Mouse (Mus musculus) heart, adult 8-10 months (tissue): ENCODE data around the gene Cdc27. TPM values are rescaled to one million over a fixed set of nuclear protein-coding genes. Genes with fewer than 3 reads are reported as not detected.

Experiments used
- DNase-seq: peaks from one replicate; pipeline ENCODE4 v3.0.0; 2022; ENCODE audit warnings: low spot score
- total RNA-seq, 4 experiments: library from RNA; stranded (reverse); gene quantifications; 2 replicates each; pipeline ENCODE4 v1.2.4; 2022

Cdc27 gene
- total RNA-seq, 4 experiments from 2014 or later = 24.6 to 33.6 (median 30.5) TPM

DNA sequence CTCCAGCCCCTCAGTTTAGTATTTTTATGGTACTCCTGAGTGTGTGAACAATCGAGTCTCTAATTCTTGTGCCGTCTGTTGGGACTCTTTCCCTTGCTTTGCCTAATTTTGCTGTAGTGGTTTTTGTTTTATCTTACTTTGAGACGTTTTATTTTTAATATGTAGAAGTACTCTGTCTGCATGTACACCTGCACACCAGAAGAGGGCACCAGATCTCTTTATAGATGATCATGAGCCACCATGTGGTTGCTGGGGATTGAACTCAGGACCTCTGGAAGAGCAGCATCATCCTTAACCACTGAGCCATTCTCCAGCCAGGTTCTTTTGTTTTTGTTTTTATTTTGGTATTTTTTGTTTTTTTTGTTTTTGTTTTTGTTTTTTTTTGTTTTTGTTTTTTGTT, 62.1 kb downstream of the Cdc27 start:
- no peak for DNase-seq

- DNase-seq = no peak
Observed at GRCm38 (mm10) chr11:104481971-104482370, 68.4 kb downstream of the Cdc27 start.

- no peak for DNase-seq
Observed at GRCm38 (mm10) chr11:104479505-104479904, 70.9 kb downstream of the Cdc27 start.

DNA sequence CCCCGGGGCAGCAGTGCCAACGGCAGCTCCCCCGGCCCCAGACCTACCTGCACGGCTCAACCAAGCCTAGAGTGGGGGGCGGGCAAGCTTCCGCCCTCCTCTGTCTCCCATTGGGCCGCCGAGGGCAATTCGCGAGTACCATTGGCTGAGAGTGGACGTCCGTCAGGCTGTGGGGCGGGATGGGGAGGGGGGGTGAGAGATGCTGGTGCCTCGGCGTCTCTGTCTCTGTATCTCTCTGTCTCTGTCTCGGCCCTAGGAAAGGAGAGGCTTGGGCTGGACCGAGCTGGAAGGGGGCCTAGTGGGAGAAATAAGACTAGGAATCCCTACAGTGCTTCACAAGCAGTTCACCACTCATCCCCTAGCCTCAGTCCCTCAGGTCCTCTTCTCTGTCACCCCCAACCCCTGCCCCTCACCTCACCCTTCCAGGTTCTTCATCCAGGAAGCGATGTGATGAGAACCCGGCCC, 81.0 kb downstream of the Cdc27 start:
- DNase-seq = peak; percentile 94

GRCm38 (mm10) chr11:104468751-104469268, 81.6 kb downstream of the Cdc27 start, which contains the start of gene Kansl1:
Kansl1 (minus strand) TSS chr11:104468861.
- no peak for DNase-seq

DNA sequence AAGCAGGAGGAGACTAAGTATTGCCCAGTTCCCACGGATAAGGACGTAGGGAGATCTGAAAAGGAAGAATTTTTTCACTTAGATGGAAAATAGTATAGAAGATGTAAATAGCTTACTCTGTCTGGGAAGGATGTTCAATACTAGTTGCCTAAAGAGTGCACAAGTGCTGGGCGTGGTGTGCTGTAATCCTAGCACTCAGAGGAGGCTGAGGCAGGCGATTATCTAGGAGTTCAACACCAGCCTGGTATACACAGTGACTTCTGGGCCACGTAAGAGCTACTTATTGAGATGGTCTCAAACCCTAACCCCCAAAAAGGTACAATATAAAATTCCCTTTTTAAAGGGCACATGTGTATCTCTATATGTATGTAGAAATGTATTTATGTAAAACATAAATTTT, 82.7 kb downstream of the Cdc27 start:
- no peak for DNase-seq

GRCm38 (mm10) chr11:104461551-104461950, 88.9 kb downstream of the Cdc27 start:
- peak; percentile 82 for DNase-seq

DNA sequence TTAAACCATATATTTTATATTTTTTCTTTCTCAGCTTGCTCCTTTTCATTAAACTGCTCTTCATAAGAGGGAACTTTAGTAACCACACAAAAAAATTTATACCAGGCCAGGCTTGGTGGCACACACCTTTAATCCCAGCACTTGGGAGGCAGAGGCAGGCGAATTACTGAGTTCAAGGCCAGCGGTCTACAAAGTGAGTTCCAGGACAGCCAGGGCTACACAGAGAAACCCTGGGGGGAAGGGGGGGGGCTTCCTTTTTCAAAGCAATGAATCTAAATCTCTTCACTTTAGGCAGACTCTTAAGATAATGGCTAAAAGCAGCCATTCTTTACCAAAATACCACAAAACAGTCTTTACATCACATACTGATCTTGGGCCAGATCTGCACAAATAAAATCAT, 90.7 kb downstream of the Cdc27 start:
- no peak for DNase-seq

GRCm38 (mm10) chr11:104458507-104458906, 91.9 kb downstream of the Cdc27 start:
- DNase-seq = no peak

Other genes starting within 250 kb of the Cdc27 start
- 10 to 100 TPM; 27.0 to 30.0 (median 28.8) TPM for gene Kansl1, start 81.8 kb downstream of the Cdc27 start, total RNA-seq
- gene Myl4, start within 50 bp of the Cdc27 start, total RNA-seq = 100 to 1,000 TPM; 630 to 827 (median 696) TPM
- gene Itgb3, start 57.4 kb upstream of the Cdc27 start, total RNA-seq = 1 to 10 TPM; 2.2 to 4.1 (median 2.9) TPM
- under 1 TPM; 0.03 TPM for gene Gm11639, start 135.1 kb upstream of the Cdc27 start, total RNA-seq